Mouse (Mus musculus): Measurements from ENCODE around the gene Scgb2b20. TPM values are rescaled to one million over a fixed set of nuclear protein-coding genes. Genes with fewer than 3 reads are reported as not detected.
"Not testable (repeated sequence)": the region's sequence is repeated elsewhere in the genome, so short reads cannot be mapped to it uniquely, and the experiment has no call there.

Gene Scgb2b20
- not detected in 2 replicates for polyA plus RNA-seq (2012; rRNA removed)

DNA sequence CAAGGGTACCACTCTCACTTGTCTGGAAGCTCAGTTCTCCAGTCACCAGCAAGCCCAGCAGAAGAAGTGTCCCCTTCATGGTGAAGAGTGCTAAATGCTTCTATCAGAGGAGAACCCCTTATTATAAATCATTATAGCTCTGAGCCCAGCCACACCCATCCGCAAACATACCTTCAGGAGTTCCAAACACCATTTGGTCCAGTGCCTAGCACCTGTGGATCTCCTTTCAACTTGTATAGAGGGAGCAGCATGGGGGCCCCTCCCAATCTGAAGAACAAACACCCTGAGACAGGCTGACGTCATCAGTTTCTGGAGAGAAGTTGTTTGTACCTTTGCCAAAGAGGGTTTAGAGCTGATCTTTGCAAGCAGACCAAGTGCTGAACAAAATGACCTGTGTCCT lies at the start of gene Scgb2b20:
Gene Scgb2b20, minus strand, starts transcription at position 101 of the 400 bp plus-strand sequence.
- not testable (repeated sequence) for DNase-seq (ENCODE audit: low read depth, low spot score)
- 71% methylated on average over 2 of the region's 2 CpGs for WGBS

DNA sequence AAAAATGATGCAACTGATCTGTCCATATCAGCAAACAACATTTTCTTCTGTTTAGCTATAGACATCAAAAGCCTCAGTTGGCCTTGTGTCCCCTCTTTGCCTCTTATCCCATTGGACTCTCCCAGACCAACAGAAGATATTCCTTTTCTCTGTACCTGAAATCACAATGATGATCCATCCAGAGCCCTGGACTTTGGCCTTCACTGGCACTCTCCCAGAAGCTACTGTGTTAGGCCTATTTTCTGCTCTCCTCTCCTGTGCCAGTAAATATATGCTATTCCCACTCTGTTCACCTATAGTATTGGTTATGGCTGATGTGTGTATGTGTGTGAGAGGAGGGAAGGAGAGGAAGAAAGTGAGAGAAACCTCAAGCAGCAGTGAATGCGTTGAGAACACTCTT lies 43.6 kb upstream of the Scgb2b20 start:
- WGBS: 42% methylated on average over 1 of the region's 1 CpGs

DNA sequence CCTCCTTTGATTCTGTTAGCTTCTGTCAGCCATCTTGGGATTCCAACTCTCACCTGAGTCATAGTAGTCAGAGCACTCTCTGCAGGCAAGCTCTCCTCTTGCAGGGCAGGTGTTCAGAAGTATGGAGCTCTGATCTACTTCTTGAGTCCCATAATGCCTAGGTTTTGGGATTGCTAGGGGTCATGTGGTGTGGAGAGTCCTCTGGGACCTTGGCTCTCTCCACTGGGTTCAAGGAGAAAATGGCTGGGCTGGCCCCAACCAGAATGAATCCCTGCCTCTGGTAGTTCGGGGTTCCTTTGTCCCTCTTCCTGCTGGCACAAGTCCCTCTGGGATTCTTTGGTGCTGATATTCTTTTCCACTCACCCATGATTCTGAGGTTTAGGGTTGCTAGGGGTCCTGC lies 35.5 kb upstream of the Scgb2b20 start:
- 79% methylated on average over 1 of the region's 1 CpGs for WGBS
- no peak for DNase-seq (ENCODE audit: low read depth, low spot score)

More for the DNA sequence above, 43.6 kb upstream of the Scgb2b20 start:
- not testable (repeated sequence) for DNase-seq (ENCODE audit: low read depth, low spot score)

DNA sequence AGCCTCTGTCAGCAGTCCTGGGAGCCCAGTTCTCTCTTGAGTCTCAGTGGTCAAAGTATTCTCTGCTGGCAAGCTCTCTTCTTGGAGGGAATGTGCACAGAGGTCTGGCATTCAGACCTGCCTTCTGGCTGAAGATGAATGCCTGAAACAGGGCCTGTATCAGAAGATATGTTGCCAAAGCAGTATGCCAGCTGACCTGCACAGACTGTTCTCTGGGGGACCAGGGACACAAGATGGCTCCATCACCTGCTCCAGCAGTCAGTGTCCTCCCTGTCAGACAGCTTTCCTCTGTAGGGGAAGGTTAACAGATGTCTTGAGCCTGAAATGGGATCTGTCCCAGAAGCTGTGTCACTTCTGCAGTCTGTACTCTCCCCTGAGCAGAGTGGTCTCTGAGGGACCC lies 33.6 kb upstream of the Scgb2b20 start:
- DNase-seq (ENCODE audit: low read depth, low spot score): not testable (repeated sequence)

DNA sequence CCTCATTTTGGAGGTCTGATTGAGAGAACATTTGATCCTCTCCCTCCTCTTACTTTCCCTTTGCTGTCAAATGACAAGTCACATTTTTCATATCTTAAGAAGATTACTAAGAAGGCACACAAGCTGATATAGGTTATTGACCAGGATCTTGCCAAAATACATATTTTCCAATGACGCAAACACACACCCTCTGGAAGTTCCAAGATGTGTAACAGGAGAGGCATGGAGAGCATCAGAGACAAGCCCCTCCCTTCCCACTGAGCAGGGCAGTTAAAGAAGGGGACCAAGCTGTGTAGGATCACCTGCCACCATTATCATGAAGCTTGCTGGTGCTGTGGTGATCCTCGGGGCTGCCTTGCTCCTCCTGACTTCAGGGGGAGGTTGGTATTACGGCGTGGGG lies 6.8 kb upstream of the Scgb2b20 start, which contains the start of gene Scgb1b20:
Gene Scgb1b20, plus strand, starts transcription at position 301 of the 400 bp plus-strand sequence.
- whole genome bisulfite sequencing: 75% methylated on average over 4 of the region's 4 CpGs
- DNase-seq (ENCODE audit: low read depth, low spot score): not testable (repeated sequence)

Other genes starting within 250 kb of the Scgb2b20 start
- not detected in 2 replicates for gene Scgb2b18, start 192.5 kb downstream of the Scgb2b20 start, polyA plus RNA-seq (2012; rRNA removed)
- not detected in 2 replicates for gene Scgb1b18, start 180.8 kb downstream of the Scgb2b20 start, polyA plus RNA-seq (2012; rRNA removed)
- gene Scgb2b19, start 86.0 kb downstream of the Scgb2b20 start, polyA plus RNA-seq (2012; rRNA removed): not detected in 2 replicates
- gene Scgb1b19, start 79.0 kb downstream of the Scgb2b20 start, polyA plus RNA-seq (2012; rRNA removed): not detected in 2 replicates
- not detected in 2 replicates for gene Scgb1b20, start 6.9 kb upstream of the Scgb2b20 start, polyA plus RNA-seq (2012; rRNA removed)
- gene Scgb2b21, start 154.1 kb upstream of the Scgb2b20 start, polyA plus RNA-seq (2012; rRNA removed): not detected in 2 replicates